Mouse (Mus musculus): ENCODE results near the gene Smok3c.
"Not testable (repeated sequence)": the region's sequence is repeated elsewhere in the genome, so short reads cannot be mapped to it uniquely, and the experiment has no call there.

Smok3c gene

GRCm38 (mm10) chr5:138094474-138094873, 41.5 kb downstream of the Smok3c start:
- DNase-seq (ENCODE audit: low read depth, low spot score): no peak

- no peak for DNase-seq (ENCODE audit: low read depth, low spot score)
Measured at GRCm38 (mm10) chr5:138104976-138105375, 52.0 kb downstream of the Smok3c start.

GRCm38 (mm10) chr5:138107130-138107529, 54.1 kb downstream of the Smok3c start:
- no peak for DNase-seq (ENCODE audit: low read depth, low spot score)

GRCm38 (mm10) chr5:138109847-138110396, 56.9 kb downstream of the Smok3c start:
- DNase-seq (ENCODE audit: low read depth, low spot score): not testable (repeated sequence)
